Mouse (Mus musculus) thymus, postnatal 4 days (tissue): ENCODE measurements around the gene Ros1.
A peak's percentile ranks its signal among the peaks of the same experiment; 100 is the strongest.

ENCODE experiments used
- DNase-seq: peaks from one replicate; pipeline ENCODE4 v3.0.0; 2021

Ros1 gene

DNA sequence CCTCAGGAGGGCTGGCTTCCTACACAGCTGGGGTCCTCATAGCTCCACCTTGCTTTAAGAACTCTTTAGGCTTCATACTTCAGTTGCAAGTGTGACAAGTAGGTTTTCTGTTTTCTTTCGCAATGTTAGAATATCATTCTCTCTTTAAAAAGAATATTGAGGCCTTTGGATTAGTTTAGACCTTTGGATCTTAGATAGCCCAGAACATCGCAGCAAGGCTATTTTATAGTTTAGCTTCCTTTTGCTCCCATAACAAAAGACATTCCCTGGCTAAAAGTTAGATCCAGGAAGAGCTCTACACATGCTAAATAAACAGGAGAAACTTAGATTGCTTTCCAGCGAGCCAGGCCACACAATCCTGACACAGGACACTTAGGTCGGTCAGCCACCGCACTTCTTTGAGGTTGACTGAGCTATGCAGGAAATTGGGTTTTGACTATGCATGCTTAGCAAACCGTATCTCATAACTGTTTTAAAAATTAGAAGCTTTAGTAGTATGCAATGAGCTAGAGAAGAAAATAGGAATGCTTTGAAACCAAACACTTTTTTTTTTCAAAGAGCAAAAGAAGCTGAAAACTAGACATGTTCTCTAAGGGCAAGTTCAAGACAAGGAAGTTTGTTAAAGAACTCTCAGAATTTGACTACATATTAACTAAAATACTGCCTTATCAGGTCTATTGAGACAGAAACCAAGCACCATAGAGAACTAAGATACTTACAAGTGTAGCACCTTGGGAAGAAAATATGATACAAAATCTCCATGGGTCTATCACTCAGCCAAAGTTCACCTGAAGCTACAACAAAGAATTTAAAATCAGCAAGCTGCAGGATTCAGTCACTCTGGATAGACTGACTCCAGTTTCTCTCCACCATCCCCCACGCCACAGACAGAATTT is at the start of gene Ros1:
Gene Ros1, minus strand, starts transcription at position 288 of the 896 bp plus-strand sequence.
- no peak for DNase-seq

DNA sequence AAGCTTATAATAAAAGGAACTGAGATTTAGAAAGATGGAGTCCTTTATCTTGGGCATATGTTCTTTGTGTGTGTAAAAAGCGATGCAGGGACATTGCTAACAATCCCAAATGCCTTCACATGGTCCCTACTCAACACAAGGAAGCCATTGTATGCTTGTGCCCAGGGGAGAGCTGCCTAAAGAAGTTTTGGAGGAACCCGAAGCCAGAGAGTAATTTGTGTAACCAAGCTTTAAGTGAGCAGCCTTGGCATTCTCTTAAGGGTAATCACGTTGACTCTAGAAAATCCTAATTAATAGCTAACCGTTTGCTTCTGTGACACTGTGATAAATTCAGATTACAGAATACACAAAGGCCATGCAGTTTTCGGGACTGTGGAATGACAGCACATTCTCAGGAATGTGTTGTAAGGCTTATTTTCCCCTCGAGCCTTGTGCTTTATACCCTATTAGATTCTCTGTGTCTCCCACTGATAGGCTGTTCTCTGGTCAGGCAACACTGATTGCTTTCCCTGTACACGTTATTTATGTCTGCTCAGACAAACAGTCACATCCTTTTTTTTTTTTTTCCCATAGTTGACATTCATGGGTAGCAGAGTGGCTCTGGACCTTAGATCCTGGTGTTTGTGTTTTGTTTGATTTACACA is 47.8 kb upstream of the Ros1 start:
- DNase-seq: no peak

DNA sequence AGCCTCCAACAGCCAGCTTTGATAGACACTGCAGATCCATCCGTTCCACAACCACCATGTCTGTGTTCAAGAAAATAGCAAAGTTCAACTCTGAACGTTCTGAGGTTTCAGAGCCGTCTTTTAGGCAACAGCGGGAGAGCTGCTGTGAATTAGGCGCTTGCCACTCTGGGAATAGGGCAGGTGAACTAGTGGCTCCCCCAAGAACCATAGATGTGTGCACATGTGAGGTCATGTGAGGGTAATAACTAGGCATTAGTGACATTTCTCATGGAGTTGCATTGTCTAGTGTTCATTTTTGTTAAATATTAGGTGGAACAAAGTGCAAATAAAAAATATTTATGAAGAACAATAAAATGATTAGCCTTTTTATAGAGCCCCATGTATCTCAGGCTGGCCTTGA is 47.0 kb upstream of the Ros1 start:
- no peak for DNase-seq

DNA sequence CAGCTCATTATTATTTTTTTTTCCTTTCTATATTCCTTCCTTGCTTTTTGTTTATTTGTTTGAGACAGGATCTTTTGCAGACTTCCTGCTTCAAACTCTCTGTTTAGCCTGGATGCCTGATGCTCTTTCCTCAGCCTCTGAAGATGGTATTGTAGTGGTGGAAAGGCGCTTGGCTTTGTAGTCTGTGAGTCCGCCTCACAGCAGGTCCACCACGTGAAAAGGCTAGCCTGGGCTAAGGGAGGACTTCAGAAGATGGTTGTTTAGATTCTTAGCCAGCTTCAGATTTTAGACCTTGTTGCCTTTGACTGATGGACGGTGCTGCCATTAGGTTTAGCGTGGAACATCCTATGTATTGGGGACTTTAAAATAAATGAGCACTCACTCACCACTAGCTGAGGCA is 40.4 kb upstream of the Ros1 start:
- no peak for DNase-seq

DNA sequence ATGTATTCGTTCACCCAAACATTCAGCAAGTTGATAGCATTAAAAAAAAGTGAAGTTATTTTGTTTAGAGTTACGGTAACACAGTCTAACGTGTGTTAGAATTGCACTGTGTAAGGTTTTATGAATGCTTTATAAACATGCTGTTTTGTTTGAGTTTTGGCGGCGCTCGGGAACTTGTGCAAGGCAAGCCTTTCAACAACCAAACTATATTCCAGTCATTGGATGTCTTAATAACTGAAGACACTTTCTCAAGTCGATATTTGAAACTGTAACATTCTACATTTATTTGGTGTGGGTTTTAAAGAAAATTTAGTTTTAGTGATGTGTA is 39.6 kb upstream of the Ros1 start:
- peak; percentile 10 for DNase-seq

DNA sequence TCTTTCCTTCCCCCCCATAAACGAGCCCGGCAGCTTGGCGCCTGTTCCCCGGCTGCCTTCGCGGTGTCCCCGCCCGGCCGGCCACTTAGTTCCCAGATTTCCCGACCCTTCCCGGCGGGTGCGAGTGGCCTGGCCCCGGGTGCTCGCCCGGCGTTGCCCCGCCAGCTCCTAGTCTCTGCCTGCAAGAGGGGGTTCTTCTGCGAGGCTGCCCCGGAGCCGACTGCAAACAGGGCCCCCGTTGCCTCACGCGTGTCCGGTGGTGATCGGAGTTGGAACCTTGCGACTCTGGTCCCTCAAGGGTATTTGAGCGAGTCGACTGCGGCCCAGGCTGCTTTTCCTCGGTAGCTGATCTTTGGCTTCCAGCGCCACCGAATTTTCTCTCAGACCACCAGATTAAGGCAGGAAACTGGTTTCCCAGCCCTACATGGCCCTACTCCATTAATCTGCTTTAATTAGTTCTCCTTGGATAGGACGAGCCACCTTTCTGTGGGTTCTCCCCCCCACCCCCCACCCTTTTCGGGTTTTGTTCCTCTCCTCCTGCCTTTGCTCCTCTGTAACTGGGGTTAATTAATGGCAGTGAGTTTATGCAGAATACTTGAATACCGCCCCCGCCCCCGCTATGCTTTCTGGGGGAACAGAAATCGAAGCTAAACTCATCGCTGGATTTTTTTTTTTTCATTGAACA is 39.1 kb upstream of the Ros1 start:
- DNase-seq: peak; percentile 68

DNA sequence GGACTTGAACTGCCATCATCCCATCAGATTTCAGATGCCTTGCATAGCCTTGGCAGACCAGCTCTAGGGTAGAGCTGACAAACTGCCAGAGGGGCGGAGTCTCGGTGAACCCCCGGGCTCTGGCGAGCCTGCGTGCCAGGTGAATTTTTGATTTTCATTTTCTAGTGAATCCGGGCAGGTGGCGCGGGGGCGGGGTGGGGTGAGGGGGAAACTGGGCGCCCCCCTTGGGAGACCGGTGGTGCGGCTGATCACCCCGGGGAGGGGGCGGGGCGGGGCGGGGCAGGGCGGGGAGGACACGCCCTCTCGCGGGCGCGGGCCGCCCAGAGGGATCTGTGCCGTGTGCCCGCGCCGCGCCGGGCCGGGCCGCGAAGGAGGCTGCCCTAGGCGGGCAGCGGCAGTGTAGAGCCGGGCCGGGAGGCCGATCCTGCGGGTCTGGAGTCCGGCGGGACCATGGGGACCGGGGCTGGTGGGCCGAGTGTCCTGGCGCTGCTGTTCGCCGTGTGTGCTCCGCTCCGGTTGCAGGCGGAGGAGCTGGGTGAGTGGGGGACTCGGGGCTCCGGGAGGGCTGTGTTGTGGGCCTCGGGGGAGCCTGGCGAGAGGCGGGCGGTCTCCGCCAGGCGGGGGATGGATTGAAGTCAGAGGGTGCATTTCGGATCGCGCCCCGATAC is 38.4 kb upstream of the Ros1 start, which contains the start of gene Dcbld1:
Gene Dcbld1, plus strand, starts transcription at position 319 of the 668 bp plus-strand sequence.
- DNase-seq: peak; percentile 84

DNA sequence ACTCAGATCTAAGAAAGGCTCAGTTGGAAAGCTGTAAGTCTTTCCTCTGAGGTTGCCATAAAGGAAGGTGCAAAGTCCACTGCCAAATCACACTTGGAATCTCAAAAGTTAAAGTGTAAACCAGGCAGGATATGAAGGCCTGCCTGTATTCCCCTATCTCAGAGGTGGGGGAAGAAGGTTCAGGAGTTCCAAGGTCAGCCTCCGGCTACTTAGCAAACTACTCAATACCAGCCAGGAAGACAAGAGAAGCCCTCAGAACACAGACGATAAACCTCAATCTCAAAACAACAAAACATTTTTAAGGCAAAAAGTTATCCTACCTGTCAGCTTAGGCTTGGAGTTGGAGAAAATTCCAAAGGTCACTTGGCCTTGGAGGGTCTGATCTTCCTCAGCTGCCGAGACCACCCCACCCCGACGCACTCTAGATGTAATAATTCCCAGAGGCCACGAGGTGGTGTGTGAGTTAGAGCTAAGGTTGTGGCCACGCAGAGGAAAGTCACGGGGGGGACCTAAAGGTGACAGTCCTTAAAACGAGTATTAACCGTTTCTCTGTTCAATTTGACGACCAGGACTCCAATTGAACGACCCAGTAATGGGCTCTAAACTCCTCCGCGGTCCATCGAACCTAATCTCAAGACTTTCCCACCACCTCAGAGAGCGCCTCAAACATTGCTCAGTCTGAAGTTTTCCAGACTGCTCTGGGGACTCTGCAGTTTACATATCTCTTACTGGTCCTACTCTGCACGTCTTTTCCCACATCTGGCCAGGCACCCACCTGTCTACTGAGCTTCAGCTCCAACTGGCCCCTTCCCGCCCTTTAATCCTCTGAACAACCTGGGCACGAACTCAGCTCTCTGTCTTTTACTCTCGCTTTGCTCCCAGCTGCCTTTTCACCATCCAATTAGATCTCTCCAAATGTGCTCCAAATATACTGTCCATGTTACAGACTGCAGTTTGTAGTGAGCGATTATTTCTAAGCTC is 37.4 kb upstream of the Ros1 start:
- DNase-seq: peak; percentile 60

DNA sequence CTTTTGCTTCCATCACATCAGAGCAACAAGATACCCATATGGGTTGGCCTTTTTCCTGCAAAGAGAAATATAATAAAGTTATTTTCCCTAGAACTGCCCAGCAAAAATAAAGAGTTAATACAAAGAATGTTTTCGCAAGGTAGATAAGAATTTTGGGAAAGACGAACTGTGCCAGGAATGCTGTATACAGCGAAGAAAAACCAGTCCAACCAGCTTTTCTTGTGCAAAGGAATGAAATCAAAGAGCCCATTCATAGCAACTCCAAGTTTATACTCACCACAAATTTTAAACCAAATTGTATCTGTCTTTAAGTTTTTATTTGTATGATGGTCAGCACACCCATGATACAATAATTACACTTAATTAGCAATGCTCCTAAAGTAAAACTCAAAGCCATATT is 24.6 kb upstream of the Ros1 start:
- no peak for DNase-seq

DNA sequence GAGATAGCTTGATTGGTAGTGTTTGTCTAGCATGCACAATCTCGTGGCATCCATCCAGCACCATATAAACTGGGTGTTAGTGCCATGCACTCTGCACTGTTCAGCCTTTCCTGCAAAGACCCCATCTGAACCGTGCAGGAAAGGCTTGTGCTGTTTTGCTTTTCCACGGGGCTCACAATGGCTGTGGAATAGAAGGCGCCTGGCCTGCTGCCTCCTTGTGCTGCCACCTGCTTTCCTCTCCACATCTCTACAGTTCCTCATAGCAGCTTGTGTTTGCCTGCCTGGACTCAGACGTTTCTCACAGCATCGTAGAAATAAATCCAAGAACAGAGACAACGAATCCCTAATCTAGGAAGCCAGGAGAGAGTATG is 22.5 kb upstream of the Ros1 start:
- no peak for DNase-seq

DNA sequence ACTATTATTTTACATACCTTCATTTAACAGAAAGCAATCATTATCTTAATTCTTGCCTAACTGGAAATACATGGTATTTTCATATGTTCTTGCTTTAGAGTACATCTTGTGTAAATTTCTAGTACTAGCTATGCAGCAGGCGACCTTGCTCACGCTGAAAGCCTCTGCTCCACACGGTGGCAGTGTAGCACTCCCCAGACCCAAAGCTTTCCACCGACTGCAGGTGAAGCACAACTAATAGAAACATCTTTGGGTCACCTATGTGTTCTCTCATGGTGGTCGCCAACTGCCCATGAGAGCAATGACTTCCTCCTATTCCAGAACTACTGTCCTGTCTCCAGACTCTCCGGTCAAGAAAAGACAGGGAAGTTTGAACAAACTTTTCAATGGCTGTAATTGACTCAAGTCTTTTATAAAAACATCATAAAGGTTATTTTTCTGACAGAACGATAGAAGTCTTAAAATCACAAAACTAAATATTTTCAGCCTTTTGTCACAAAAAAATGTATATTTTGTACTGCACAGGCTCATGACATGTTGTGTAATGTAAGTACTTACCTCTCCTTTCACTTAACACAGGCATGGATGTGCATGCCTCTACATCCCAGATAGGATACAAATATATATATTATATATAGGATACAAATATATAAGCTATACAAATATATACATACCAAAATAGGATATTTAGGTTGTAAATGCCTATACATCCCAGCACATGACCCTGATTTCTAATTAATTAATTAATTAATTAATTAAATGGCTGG is 21.9 kb upstream of the Ros1 start:
- DNase-seq: peak; percentile 69

DNA sequence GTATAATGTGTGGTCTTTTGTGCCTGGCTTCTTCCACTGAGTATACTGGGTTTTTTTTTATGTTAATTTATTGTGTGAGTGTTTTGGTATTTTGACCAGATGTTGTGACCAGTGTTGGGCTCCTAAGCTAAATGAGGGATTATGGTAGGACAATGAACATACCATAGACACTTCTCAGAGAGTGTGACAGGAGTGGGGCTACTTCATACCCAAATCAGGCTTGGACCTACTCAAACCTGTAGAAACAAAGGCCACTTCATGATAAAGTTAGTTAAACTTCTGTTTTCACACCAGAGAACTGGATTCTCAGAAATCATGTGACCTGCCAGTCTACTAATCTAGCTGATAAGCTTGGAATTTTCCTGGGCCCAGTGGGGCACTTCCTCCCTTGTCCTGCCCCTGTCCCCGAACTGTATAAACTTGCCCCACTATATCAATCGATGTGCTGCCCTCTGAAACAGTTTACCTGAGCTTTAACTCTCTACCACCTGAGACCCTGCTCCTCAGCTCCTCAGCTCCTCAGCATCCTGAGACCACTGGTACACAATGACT is 20.3 kb upstream of the Ros1 start:
- no peak for DNase-seq

DNA sequence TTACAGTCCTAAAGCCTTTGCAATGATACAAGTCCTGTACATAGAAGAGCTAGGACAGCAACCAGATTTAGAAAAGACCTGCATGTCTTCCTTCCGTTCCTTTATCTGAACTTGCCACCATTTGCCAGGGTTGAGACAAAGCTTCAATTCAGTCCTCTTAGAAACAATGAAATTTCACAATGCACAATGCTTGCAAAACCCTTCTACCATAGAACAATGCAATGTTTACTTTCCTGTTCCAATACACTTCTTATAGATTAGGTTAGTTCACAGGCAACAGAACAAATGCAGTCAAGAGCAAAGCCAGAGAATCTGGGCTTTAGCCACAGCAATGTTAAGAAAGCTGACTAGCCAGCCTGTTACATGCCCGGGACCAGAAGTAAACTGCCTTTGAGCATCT is 9.0 kb upstream of the Ros1 start:
- no peak for DNase-seq

DNA sequence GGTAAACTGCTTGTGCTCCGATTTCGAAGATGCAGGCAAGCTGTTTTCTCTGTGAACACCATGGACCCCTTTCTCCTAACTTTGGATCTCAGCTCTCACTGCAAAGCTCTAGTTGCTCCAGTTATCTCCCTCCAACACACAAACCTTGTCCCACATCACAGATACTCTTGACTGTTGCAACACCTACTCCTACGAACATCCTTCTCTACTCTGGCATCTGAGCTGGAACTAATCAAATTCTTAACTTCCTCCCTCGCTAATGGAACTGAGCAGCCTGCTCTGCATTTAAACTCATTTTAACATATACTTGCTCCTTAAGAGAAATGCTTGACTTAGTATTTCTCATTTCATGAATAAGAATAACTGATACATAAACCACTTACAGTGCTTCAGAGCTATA is 9.1 kb downstream of the Ros1 start:
- no peak for DNase-seq

DNA sequence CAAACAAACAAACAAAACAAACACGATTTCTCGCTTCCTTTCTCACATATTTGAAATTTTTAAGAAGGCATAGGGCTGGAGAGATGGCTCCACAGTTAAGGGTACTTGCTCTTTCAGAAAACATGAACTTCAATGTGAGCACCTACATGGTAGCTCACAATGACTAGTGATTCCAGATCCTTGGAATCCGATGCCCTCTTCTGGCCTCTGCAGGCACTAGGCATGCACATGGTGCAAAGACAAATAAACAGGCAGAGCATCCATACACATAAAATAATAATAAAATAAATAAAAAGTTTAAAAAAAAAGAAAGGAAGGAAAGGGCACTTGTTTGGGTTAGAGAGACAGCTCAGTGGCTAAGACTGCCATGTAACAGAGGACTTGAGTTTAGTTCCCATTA is 12.2 kb downstream of the Ros1 start:
- DNase-seq: no peak

DNA sequence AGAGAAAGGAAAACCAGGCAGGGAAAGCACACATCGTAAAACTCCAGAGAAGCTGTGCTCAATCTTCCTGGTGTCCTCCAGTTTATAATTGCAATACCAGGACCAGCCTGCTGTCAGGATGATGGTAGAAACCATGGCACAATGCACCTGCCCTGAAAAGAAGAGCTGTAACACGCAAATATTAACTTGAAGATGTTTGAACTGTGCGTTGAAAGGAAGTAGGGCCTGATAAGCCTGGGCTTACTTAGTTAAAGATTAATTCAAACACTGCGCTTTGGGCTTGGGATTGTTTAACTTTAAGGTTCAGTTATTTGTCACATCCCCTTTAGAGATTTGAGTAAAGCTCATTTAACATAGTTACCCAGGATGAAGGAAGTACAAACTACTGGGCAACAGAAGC is 20.7 kb downstream of the Ros1 start:
- no peak for DNase-seq

DNA sequence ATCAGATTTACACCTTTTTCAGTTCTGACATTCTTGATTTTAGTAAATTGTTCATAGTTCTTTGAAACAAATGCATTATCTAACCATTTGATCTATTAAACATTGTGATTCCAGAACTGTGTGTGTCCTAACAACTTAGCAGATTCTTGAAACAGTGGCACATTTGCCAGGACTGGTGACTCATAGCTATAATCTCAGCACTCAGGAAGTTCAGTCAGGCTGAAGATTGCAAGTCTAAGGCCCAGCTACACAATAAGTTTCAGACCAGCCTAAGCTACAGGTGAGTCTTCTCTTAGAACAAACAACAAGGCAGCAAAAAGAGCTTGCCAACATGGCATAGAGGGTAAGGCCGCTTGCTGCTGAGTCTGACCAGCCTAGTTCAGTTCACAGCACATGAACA is 24.6 kb downstream of the Ros1 start:
- no peak for DNase-seq

DNA sequence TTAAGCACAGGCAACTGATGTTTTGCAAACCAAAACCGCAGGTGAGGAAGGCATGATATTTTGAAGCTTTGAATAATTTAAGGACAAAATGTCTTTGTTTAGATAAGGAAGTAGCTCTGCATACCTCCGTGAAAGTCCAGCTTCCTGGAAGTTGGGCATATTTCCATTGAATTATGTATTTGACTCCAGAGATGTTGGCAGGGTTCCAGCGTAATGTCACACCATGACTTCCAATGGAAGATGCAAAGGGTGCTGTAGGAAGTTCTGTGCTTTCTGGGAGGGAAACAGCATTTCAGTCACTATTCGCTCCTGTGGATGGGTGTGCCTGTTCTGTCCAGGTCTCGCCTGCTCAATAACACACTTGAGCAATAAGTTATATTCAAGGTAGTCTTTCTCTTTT is 25.2 kb downstream of the Ros1 start:
- DNase-seq: no peak

DNA sequence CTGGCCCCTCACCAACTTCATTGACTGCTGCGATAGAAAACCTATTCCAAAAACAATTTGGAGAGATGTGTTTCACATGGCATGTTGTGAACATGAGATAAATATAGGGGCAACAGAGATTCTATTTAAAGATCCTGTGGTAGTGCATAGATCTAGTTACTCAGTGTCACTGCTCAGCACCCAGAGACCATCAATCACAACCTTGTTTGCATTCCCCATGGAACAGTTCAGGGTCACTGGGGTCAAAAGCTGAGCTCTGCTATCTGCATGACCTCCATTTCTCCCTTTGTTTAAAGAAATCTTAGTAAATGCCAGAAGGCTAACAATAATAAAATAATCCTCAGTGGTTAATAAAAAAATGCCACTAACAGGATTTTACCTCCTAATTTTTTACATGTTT is 29.7 kb downstream of the Ros1 start:
- DNase-seq: no peak

DNA sequence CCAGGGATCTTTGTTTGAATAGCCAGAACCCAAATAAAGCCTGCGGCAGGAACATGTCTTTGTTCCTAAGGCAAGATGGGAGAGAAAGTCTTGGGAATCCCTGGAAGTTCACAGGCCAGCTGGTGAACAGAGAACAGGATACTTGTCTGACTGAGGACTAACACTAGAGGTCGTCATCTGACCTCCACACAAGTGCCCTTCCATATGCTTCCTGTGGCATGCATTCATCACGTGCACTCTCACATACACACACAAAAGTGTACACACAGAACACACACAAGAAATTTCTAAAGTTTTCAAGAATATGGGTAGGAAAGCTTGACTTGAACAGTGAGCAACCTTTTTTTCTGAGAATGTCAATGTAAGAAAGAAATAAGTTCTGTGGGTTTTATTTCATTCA is 34.4 kb downstream of the Ros1 start:
- DNase-seq: no peak

DNA sequence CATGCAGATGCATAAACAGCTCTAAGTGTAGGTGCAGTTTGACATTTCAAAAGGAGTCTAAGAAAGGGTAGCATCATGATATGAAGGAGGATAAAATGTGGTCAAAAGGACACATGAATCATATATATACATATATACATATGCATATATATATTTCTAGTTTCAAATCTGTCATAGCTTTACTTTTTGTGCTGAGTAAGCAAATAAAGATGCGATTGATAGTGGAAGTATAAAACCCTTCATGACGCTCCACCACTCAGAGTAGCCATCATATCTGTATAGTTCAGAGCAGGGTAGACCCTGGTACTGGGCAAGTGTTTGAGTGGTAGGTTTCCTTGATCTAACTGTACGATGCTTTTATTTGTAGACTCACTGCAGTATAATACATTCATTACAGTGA is 35.3 kb downstream of the Ros1 start:
- no peak for DNase-seq
